Mouse (Mus musculus) v-Abl transformed pro-B cells (cell line): ENCODE measurements around the gene Irx1.

Experiments
- in situ Hi-C, 2 experiments: fragments of 400-800 bp; cut with MboI; formaldehyde crosslinking; loops; one replicate each; pipeline ENCODE4 v1.15.1; 2025; ENCODE audit not compliant: unreplicated experiment in 2 of 2

The Irx1 gene

DNA sequence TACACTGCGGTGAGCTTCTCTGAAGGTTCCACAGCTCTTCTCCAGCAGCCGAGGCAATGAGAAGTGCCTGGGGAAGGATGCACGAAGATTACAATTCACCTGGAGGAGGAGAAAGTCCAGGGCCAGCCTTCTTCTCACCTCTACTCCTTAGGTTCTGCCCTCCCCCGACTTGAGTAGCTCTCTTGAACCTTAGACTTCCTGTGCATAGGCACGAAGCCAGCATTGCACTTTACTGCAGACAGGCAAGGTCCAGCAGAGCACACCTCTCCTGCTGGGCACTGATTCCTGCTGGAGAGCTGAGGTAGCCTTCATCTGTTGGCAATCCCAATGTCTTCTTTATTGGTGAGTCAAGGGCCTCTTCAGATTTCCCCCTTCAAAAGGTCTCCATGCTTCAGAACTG lies 13.7 kb downstream of the Irx1 start:
- in situ Hi-C loops, result no loop called here

GRCm38 (mm10) chr13:71910361-71910760 lies 53.2 kb downstream of the Irx1 start:
- in situ Hi-C loops, result no loop called here
